Mouse (Mus musculus) midbrain, embryonic 11.5 days (tissue): ENCODE results near the gene Col4a2. TPM values are rescaled to one million over a fixed set of nuclear protein-coding genes. Genes with fewer than 3 reads are reported as not detected.
"Not testable (repeated sequence)": the region's sequence is repeated elsewhere in the genome, so short reads cannot be mapped to it uniquely, and the experiment has no call there.

Experiments used
- ATAC-seq: fragments of 200-750 bp; cut with Nextera tagmentation; 2 replicates; pipeline ENCODE4 v1.8.0; 2017; ENCODE audit warnings: moderate TSS enrichment, moderate library complexity; ENCODE audit not compliant: low FRiP score
- DNase-seq: peaks from one replicate; pipeline ENCODE4 v3.0.0; 2015; ENCODE audit warnings: low spot score; ENCODE audit errors: missing footprints
- H3K27ac ChIP-seq: fragments of 300-500 bp; sonication (generic); 2 replicates; pipeline ENCODE4 v1.5.1; 2014; ENCODE audit warnings: low read depth, low read length
- H3K27me3 ChIP-seq: fragments of 300-500 bp; sonication (generic); 2 replicates; pipeline ENCODE4 v1.6.1; 2014; ENCODE audit warnings: mild to moderate bottlenecking, low read length, moderate library complexity, mixed read lengths; ENCODE audit not compliant: control insufficient read depth, insufficient read depth
- H3K36me3 ChIP-seq: fragments of 300-500 bp; sonication (generic); 2 replicates; pipeline ENCODE4 v1.6.1; 2014; ENCODE audit warnings: mild to moderate bottlenecking, low read length, moderate library complexity, mixed read lengths; ENCODE audit not compliant: control insufficient read depth, insufficient read depth
- H3K4me1 ChIP-seq: fragments of 300-500 bp; sonication (generic); 2 replicates; pipeline ENCODE4 v1.6.1; 2014; ENCODE audit warnings: low read length; ENCODE audit not compliant: control insufficient read depth, insufficient read depth
- H3K4me2 ChIP-seq: fragments of 300-500 bp; sonication (generic); 2 replicates; pipeline ENCODE4 v1.6.1; 2014; ENCODE audit warnings: mild to moderate bottlenecking, moderate library complexity
- H3K4me3 ChIP-seq: fragments of 300-500 bp; sonication (generic); 2 replicates; pipeline ENCODE4 v1.5.1; 2014; ENCODE audit warnings: low read depth, low read length
- H3K9ac ChIP-seq: fragments of 300-500 bp; sonication (generic); 2 replicates; pipeline ENCODE4 v1.6.1; 2014; ENCODE audit warnings: low read length
- H3K9me3 ChIP-seq: fragments of 300-500 bp; sonication (generic); 2 replicates; pipeline ENCODE4 v1.6.1; 2016; ENCODE audit warnings: low read length; ENCODE audit not compliant: control insufficient read depth
- WGBS: fragments of 180-500 bp; shearing (Covaris S2); extraction: QIAGEN DNeasy Blood & Tissue Kit; methylation state at CpG from one replicate; pipeline ENCODE4 v1.1.7; 2014; 5-methylcytosine and 5-hydroxymethylcytosine counted together
- polyA plus RNA-seq: library from polyadenylated mRNA; unstranded; fragments of >200 nt; fragmentation: Nextera tagmentation; extraction: Ambion mirVana; gene quantifications from 2 replicates; pipeline ENCODE4 v1.2.1, GENCODE M21; 2014

The Col4a2 gene
- polyA plus RNA-seq, 1 experiment from 2014 or later: 34.1 TPM

GRCm38 (mm10) chr8:11477811-11478761 is 165.5 kb downstream of the Col4a2 start, which contains the start of gene Rab20:
TSS of gene Rab20 (minus strand) at chr8:11478710.
- ATAC-seq (peak; percentile 83), DNase-seq (peak; percentile 96)
- no peak within 1 kb of the TSS for H3K27ac ChIP-seq
- peaks cover 58% of the 10 kb centered on the region for H3K27me3 ChIP-seq
- no peaks in the 10 kb centered on the region for H3K36me3 ChIP-seq
- H3K4me2 ChIP-seq: peak within 1 kb of the TSS; percentile 95
- H3K9me3 ChIP-seq: no peaks in the 10 kb centered on the region
- under 1% methylated on average over 66 of the region's 69 CpGs for WGBS
- H3K9ac ChIP-seq: peak within 1 kb of the TSS; percentile 49
- peaks cover 13% of the 10 kb centered on the region for H3K4me1 ChIP-seq
- peak within 1 kb of the TSS; percentile 46 for H3K4me3 ChIP-seq

DNA sequence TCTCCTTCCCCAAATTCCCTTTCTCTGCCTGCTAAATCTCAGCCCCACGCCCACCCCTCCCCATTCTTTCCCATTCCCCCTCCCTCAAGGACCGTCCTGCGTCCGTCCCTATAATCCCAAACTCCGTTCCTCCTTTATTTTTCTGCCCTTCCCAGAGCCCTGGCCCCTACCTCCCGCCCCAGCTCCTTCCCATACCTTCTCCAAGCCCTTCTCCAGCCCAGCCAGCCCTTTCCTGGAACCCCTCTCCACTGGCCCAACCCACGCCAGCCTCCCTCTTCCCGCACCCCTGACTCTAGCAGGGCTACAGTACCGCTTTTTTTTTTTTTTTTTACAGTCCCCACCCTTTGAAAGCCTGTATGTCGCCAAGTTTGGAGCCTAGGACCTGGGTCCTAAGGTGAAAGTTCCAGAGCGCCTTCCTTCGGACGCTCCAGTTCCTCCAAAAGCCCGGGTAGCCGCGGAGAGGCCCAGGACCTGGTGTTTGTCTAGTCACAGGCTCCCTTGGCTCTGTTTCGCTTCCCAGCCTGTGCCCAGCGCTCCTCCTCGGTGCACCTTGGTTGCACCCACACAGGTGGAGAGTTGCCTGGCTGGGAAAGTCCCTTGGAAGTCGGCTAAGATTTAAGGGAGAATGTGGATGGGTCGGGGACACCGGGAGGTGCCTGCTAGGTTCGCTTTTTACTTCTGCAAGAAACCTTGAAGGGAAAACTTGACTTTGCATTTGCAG is 166.4 kb downstream of the Col4a2 start:
- 1% methylated on average over 23 of the region's 23 CpGs for WGBS
- DNase-seq (peak; percentile 93), ATAC-seq (peak; percentile 57)
- Histone ChIP-seq H3K4me3 (peak overlapping the region; percentile 46), H3K4me1 (peaks cover 13% of the 10 kb centered on the region), H3K4me2 (peak overlapping the region; percentile 95), H3K9ac (no peak overlapping the region), H3K27me3 (peaks cover 58% of the 10 kb centered on the region), H3K9me3 (no peaks in the 10 kb centered on the region), H3K27ac (no peak overlapping the region), H3K36me3 (no peaks in the 10 kb centered on the region)

GRCm38 (mm10) chr8:11479591-11479990 is 167.0 kb downstream of the Col4a2 start:
- no peak overlapping the region for H3K4me3 ChIP-seq
- 3% methylated on average over 14 of the region's 14 CpGs for WGBS
- H3K9me3 ChIP-seq: no peaks in the 10 kb centered on the region
- peaks cover 13% of the 10 kb centered on the region for H3K4me1 ChIP-seq
- no peak overlapping the region for H3K27ac ChIP-seq
- peaks cover 55% of the 10 kb centered on the region for H3K27me3 ChIP-seq
- H3K9ac ChIP-seq: no peak overlapping the region
- ATAC-seq (no peak), DNase-seq (no peak)
- no peaks in the 10 kb centered on the region for H3K36me3 ChIP-seq
- H3K4me2 ChIP-seq: no peak overlapping the region

DNA sequence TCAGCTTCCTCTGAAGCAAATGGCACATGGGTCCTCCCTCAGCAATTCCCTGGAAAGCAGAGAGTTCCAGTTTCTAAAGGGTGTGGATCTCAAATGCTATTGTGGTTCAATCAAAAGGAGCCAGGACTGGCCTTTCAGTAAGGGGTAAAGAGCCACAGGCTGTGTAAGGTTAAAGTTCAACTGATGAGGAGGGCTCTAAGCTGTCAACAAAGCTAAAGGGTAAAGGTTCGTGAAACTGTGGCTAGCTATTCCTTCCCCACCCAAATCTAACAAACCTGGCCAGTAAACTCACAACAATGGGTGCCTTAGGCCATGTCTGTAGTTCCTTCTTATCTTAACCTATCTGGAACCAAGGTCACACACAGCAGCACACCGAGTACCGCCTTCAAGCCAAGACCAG is 169.3 kb downstream of the Col4a2 start:
- Histone ChIP-seq H3K27me3 (peaks cover 33% of the 10 kb centered on the region), H3K9ac (no peak overlapping the region), H3K9me3 (no peaks in the 10 kb centered on the region), H3K4me1 (peaks cover 6% of the 10 kb centered on the region), H3K36me3 (no peaks in the 10 kb centered on the region), H3K4me3 (no peak overlapping the region), H3K4me2 (no peak overlapping the region), H3K27ac (no peak overlapping the region)
- 58% methylated on average over 3 of the region's 3 CpGs for WGBS
- DNase-seq: no peak
- ATAC-seq: no peak

- H3K9ac ChIP-seq: no peak overlapping the region
- no peak overlapping the region for H3K27ac ChIP-seq
- 79% methylated on average over 3 of the region's 3 CpGs for WGBS
- ATAC-seq (no peak), DNase-seq (peak; percentile 41)
- no peaks in the 10 kb centered on the region for H3K9me3 ChIP-seq
- H3K36me3 ChIP-seq: no peaks in the 10 kb centered on the region
- H3K4me2 ChIP-seq: no peak overlapping the region
- H3K4me1 ChIP-seq: peaks cover 6% of the 10 kb centered on the region
- H3K4me3 ChIP-seq: no peak overlapping the region
- peaks cover 26% of the 10 kb centered on the region for H3K27me3 ChIP-seq
These were observed 169.9 kb downstream of the Col4a2 start for GRCm38 (mm10) chr8:11482537-11482936.

DNA sequence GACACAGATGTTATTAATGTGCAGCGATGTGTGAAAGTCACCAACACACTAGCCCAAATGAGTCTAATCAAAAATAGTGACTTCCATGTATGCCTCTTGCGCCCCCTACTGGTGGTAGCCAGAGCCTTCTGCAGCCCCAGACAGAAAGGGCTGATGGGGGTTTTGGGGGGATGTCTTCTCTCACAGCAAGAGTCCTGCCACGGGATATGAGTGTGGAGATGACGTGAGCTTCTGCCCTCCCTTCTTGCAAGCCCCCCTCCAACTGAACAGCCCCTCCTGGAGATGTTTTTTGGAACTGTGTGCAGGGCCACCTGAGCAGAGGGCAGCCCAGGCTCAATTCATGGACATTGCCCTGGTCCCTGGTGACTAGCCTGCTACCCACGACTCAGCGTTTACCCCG is 173.5 kb downstream of the Col4a2 start:
- no peak overlapping the region for H3K27ac ChIP-seq
- no peak overlapping the region for H3K4me2 ChIP-seq
- H3K4me1 ChIP-seq: no peaks in the 10 kb centered on the region
- WGBS: 21% methylated on average over 7 of the region's 7 CpGs
- no peak overlapping the region for H3K4me3 ChIP-seq
- peak; percentile 96 for DNase-seq
- no peaks in the 10 kb centered on the region; the same call in 1 of the 2 replicates for H3K27me3 ChIP-seq
- 0 out of 2 replicates have a peak, but pooled peaks have one; percentile 14 for ATAC-seq
- H3K36me3 ChIP-seq: no peaks in the 10 kb centered on the region
- H3K9me3 ChIP-seq: no peaks in the 10 kb centered on the region
- H3K9ac ChIP-seq: no peak overlapping the region

DNA sequence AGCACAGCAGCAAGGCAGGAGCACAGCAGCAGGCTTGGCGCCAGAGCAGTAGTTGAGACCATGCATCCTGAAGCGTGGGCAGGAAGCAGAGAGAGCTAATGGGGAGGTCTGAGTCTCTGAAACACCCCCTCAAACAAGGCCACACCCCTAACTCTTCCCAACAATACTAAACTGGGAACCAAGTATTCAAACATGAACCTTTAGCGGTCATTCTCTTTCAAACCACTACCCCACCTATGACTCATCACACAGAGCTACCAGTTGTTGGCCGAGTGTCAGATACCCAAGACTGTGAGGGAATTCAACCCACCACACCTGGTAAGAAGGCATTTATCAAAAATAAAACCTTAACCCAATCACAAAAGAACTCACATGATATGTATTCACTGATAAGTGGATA is 174.6 kb downstream of the Col4a2 start:
- Histone ChIP-seq H3K27me3 (no peaks in the 10 kb centered on the region; the same call in 1 of the 2 replicates), H3K9ac (no peak overlapping the region), H3K4me3 (no peak overlapping the region), H3K9me3 (no peaks in the 10 kb centered on the region), H3K4me1 (no peaks in the 10 kb centered on the region), H3K4me2 (no peak overlapping the region), H3K36me3 (no peaks in the 10 kb centered on the region), H3K27ac (no peak overlapping the region)
- ATAC-seq: no peak
- peak; percentile 17 for DNase-seq
- WGBS: 91% methylated on average over 4 of the region's 4 CpGs

DNA sequence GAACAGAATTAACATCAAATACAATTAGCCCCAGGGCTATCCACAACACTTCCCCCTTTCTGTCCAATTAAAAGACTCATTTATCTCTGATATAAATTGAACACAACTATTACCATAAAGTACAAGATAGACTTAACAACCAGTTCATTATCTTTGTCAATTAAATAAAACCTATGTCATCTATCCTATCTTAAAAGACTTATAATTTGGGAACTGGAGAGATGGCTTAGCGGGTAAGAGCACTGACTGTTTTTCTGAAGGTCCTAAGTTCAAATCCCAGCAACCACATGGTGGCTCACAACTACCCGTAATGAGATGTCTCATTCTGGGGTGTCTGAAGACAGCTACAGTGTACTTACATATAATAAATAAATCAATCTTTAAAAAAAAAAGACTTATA is 179.7 kb downstream of the Col4a2 start:
- not testable (repeated sequence) for H3K4me1 ChIP-seq

More for the DNA sequence above, 179.7 kb downstream of the Col4a2 start:
- ATAC-seq, H3K4me2 ChIP-seq, H3K9me3 ChIP-seq, H3K9ac ChIP-seq, H3K4me3 ChIP-seq, H3K36me3 ChIP-seq, H3K27me3 ChIP-seq, DNase-seq, H3K27ac ChIP-seq: not testable (repeated sequence)
- 81% methylated on average over 2 of the region's 2 CpGs for WGBS
